Mouse (Mus musculus) heart, adult 2 months (tissue): ENCODE data around the gene Uox.

Experiments used
- EP300 ChIP-seq: fragments of 200-500 bp; IDR thresholded peaks from 2 replicates; pipeline ENCODE4 v1.6.1; 2011; ENCODE audit warnings: low read depth, low read length, control low read depth; ENCODE audit not compliant: insufficient read depth
- POLR2A ChIP-seq: fragments of 200-500 bp; IDR thresholded peaks from 2 replicates; pipeline ENCODE4 v1.6.1; 2011; ENCODE audit warnings: mild to moderate bottlenecking, low read depth, low read length, control low read depth; ENCODE audit not compliant: insufficient read depth

DNA sequence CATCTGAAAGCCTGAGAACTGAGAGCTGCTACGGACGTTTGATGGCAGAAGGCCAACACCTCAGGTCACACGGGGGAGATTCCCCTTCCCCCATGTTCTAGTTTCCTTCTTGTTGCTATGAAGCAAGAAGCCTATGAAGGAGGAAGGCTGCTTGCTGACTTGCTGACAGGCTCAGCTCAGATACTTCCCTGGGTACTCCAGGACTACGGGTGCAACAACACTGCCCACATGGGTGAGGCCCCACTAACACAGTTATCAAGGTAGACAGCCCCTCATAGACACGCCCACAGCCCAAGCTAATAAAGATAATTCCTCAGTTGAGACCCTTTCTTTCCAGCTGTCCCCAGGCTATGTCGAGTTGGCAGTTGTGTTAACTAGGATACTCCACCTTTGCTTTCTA is 83.5 kb downstream of the Uox start:
- TF ChIP-seq POLR2A (no peak), EP300 (no peak)
